Mouse (Mus musculus) small intestine, adult 2 months (tissue): ENCODE measurements at regions not wholly inside any gene's neighbourhood (a gene's known extent, or its start where the extent isn't known, plus 50 kb on each side); places are given as distances from the start of the nearest gene placed in this dataset.

ENCODE experiments used
- H3K27ac ChIP-seq: fragments of 200-500 bp; 2 replicates; pipeline ENCODE4 v1.5.1; 2012; ENCODE audit warnings: low read depth, low read length, control low read depth, inconsistent platforms; ENCODE audit not compliant: insufficient read depth
- H3K27me3 ChIP-seq: fragments of 200-500 bp; 2 replicates; pipeline ENCODE4 v1.6.1; 2012; ENCODE audit warnings: mild to moderate bottlenecking, moderate library complexity, low read length, inconsistent platforms; ENCODE audit not compliant: control insufficient read depth, insufficient read depth
- H3K36me3 ChIP-seq: fragments of 200-500 bp; 2 replicates; pipeline ENCODE4 v1.6.1; 2012; ENCODE audit warnings: mild to moderate bottlenecking, low read length, control low read depth, inconsistent platforms; ENCODE audit not compliant: control insufficient read depth, insufficient read depth
- H3K4me1 ChIP-seq: fragments of 200-500 bp; 2 replicates; pipeline ENCODE4 v1.6.1; 2012; ENCODE audit warnings: low read length, inconsistent platforms, mixed read lengths; ENCODE audit not compliant: control insufficient read depth, insufficient read depth, insufficient read length
- H3K4me3 ChIP-seq: fragments of 200-500 bp; 2 replicates; pipeline ENCODE4 v1.5.1; 2012; ENCODE audit warnings: low read depth, mild to moderate bottlenecking, control low read depth, inconsistent platforms, low read length, moderate library complexity
- CTCF ChIP-seq: fragments of 200-500 bp; IDR thresholded peaks from 2 replicates; pipeline ENCODE4 v1.5.1; 2012; ENCODE audit warnings: low read depth, mild to moderate bottlenecking, control low read depth, inconsistent platforms, low read length, moderate library complexity, mixed read lengths; ENCODE audit not compliant: insufficient replicate concordance, insufficient read length; ENCODE audit errors: extremely low read depth
- POLR2A ChIP-seq: fragments of 200-500 bp; IDR thresholded peaks from 2 replicates; pipeline ENCODE4 v1.6.1; 2012; ENCODE audit warnings: low read depth, mild to moderate bottlenecking, control low read depth, inconsistent platforms, low read length, moderate library complexity
- WGBS: fragments of 180-500 bp; shearing (Covaris S2); methylation state at CpG from one replicate; pipeline ENCODE4 v1.1.7; 2018; 5-methylcytosine and 5-hydroxymethylcytosine counted together

DNA sequence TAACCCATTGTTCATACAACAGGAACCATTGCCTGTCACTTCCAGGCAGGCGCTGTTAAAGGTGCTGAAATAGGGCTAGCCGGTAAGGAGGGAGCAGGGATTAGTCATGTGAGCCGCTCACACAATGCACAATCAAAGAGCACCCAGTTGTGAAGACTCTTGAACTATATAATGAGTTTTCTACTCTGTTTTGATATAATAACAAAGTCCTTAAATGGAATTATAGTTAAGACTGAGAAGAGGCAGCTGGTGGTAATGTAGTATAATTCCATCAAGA, 367.0 kb upstream of the Sash1 start:
- no peak for TF ChIP-seq POLR2A
- no peak for TF ChIP-seq CTCF

DNA sequence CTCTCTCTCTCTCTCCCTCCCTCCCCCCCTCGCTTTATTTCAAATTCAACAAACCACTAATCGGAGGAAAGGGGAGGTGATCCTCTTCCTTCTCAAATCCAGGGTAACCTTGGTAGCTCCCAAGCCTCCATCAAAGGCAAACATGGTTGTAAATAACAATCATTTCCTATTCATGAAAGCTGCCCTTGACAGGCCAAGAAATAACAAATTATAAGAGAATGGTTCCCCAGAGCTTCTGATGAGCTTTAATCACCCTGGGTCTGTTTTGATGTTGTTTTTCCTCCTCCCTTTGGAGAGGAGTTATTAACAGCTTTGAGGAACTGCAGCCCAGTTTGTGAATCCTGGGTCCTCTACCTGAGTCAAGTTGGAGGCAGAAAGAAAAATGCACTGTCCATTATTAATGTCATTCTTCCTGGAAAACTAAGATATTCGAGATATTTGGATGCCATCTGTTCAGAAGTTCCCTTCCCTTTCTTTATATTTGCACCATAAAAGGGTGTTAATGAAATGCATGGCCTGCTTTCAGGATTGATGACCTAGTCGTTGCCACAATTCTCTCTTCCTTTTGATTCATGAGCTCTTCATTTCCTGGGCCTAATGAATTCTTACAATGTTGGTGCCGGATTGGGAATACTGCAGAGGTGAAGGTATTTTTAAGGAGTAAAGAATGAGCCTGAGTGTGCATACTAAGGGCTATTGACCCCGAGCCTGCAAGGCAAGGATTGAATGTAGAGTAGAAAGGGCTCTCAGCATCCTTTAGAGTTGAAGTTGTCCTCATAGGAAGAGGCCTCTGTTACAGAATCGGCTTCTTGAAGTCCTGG, 366.5 kb upstream of the Sash1 start:
- Histone ChIP-seq H3K27ac (no peak overlapping the region), H3K27me3 (no peaks in the 10 kb centered on the region), H3K36me3 (no peaks in the 10 kb centered on the region), H3K4me1 (no peaks in the 10 kb centered on the region), H3K4me3 (no peak overlapping the region)
- TF ChIP-seq POLR2A (no peak), CTCF (no peak)
- 55% methylated on average over 7 of the region's 7 CpGs for WGBS

More for the DNA sequence above, 367.0 kb upstream of the Sash1 start:
- Histone ChIP-seq H3K27me3 (no peaks in the 10 kb centered on the region), H3K4me1 (no peaks in the 10 kb centered on the region), H3K36me3 (no peaks in the 10 kb centered on the region), H3K27ac (no peak overlapping the region), H3K4me3 (no peak overlapping the region)
- WGBS, result 23% methylated on average over 3 of the region's 3 CpGs

- H3K27me3 ChIP-seq, result no peaks in the 10 kb centered on the region
- 78% methylated on average over 4 of the region's 4 CpGs for WGBS
- no peaks in the 10 kb centered on the region for H3K36me3 ChIP-seq
- no peak overlapping the region for H3K27ac ChIP-seq
- TF ChIP-seq POLR2A, result no peak
- TF ChIP-seq CTCF, result no peak
- no peak overlapping the region for H3K4me3 ChIP-seq
- H3K4me1 ChIP-seq, result no peaks in the 10 kb centered on the region
Observed at GRCm38 (mm10) chr10:9243281-9243618, 357.4 kb upstream of the Sash1 start.

DNA sequence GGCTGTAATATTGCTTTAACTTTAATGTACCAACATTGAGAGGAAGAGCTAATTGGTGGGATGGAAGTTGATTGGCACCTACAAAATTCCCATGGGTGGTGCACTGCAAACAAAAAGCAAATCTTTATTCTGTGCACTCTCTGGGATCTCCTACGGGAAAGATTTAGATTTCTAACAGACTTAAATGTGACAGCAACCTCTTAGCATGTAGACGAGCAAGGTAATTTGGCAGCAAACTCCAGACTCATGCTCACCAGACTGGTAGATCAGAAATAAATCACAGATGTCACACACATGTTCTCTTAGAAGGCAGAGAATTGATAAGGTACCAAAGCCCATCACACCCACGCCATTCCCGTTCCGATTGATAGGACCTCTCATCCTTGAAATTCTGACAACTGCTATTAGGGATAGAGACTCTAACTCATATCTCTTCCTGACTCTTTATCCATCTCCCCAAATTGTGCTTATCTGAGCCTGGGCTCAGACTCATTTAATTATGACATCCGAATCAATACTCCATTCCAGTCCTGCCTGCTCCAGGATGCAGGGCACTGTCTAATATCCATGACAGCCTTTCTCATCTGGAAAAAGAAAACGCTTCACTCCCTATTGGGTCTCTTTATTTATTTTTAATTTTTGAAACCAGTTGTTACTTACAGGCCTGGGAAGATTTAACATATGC, 356.9 kb upstream of the Sash1 start:
- H3K36me3 ChIP-seq, result no peaks in the 10 kb centered on the region
- no peak for TF ChIP-seq CTCF
- TF ChIP-seq POLR2A, result no peak
- WGBS, result 77% methylated on average over 7 of the region's 7 CpGs

GRCm38 (mm10) chr10:9239956-9240355, 354.1 kb upstream of the Sash1 start:
- H3K4me1 ChIP-seq, result no peaks in the 10 kb centered on the region
- no peaks in the 10 kb centered on the region for H3K27me3 ChIP-seq
- 45% methylated on average over 6 of the region's 6 CpGs for WGBS
- no peak for TF ChIP-seq POLR2A
- TF ChIP-seq CTCF, result no peak
- H3K36me3 ChIP-seq, result no peaks in the 10 kb centered on the region
- H3K27ac ChIP-seq, result no peak overlapping the region
- no peak overlapping the region for H3K4me3 ChIP-seq

More for the DNA sequence above, 356.9 kb upstream of the Sash1 start:
- Histone ChIP-seq H3K4me1 (no peaks in the 10 kb centered on the region), H3K27me3 (no peaks in the 10 kb centered on the region), H3K27ac (no peak overlapping the region), H3K4me3 (no peak overlapping the region)

DNA sequence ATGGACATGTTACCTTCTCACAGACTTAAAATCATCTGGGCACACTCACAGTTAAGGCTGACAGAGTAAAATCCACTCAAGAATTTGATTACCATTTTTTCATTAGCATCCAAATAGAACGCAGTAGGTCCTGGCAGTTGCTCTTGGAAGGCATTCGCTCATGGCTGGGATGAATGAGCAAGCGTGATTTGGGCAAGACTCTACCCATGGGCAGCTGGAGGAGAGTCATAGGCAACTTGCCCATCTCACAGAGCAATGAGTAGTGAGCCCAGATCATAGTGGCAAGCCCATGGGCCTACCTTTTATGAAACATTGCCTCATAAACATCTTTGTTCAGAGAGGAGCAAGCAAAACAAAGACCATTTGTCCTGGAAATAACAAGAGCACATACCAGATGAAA, 345.9 kb upstream of the Sash1 start:
- no peaks in the 10 kb centered on the region for H3K4me1 ChIP-seq
- WGBS, result 85% methylated on average over 3 of the region's 3 CpGs
- no peak for TF ChIP-seq CTCF
- no peak for TF ChIP-seq POLR2A
- H3K4me3 ChIP-seq, result no peak overlapping the region
- no peak overlapping the region for H3K27ac ChIP-seq
- no peaks in the 10 kb centered on the region for H3K27me3 ChIP-seq
- H3K36me3 ChIP-seq, result no peaks in the 10 kb centered on the region

GRCm38 (mm10) chr10:9229116-9229515, 343.2 kb upstream of the Sash1 start:
- TF ChIP-seq POLR2A (no peak), CTCF (no peak)
- Histone ChIP-seq H3K27me3 (no peaks in the 10 kb centered on the region), H3K4me3 (no peak overlapping the region), H3K4me1 (no peaks in the 10 kb centered on the region), H3K27ac (no peak overlapping the region), H3K36me3 (no peaks in the 10 kb centered on the region)
- 85% methylated on average over 11 of the region's 11 CpGs for WGBS
